Mouse (Mus musculus): ENCODE measurements around the gene Vmn1r232. TPM values are rescaled to one million over a fixed set of nuclear protein-coding genes. Genes with fewer than 3 reads are reported as not detected.

The Vmn1r232 gene
- polyA plus RNA-seq (2012): not detected in 2 replicates

GRCm38 (mm10) chr17:20919614-20920013 is at the start of gene Vmn1r232:
Vmn1r232 (minus strand) TSS chr17:20919714.
- TF ChIP-seq GATA1 (IDR thresholded peaks at IDR 0.05; ENCODE audit: low read length): no peak

DNA sequence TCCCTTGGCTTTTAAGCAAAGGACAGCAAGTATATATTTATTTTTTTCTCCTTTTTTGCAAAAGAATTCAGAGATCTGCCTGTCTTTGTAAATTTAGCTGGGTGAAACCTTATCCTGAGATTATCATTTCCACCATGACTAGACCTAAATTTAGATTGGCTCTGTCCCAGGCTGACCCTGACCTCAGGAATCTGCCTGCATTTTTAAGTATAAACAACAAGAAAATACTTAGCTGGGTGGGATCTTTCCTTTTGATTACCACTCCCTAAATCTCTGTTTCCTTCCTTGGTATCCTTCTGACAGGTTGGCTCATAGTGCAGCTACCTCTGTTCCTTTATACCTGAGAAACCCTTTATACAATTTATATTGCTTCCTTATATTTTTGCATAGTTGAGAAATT is 47.2 kb upstream of the Vmn1r232 start:
- no peak for TF ChIP-seq GATA1 (IDR thresholded peaks at IDR 0.05; ENCODE audit: low read length)

GRCm38 (mm10) chr17:20965421-20965820 is 45.9 kb upstream of the Vmn1r232 start:
- no peak for TF ChIP-seq GATA1 (IDR thresholded peaks at IDR 0.05; ENCODE audit: low read length)

DNA sequence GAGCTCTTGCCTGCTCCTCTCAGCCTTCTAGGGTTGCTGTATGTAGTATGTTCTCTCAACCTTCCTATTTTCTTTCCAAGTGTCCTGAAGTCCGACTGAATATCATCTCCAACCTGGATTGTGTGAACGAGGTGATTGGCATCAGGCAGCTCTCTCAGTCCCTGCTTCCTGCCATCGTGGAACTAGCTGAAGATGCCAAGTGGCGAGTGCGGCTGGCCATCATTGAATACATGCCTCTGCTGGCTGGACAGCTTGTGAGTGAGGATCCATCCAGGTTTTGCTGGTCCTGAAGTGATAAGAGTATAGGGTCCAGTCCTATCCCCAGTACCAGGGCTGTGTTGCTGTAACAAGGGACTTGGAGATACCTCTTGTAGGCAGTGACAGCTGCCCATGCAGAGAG is 40.9 kb upstream of the Vmn1r232 start:
- TF ChIP-seq GATA1 (IDR thresholded peaks at IDR 0.05; ENCODE audit: low read length): no peak

GRCm38 (mm10) chr17:20946636-20947035 is 27.1 kb upstream of the Vmn1r232 start:
- TF ChIP-seq GATA1 (IDR thresholded peaks at IDR 0.05; ENCODE audit: low read length): no peak

DNA sequence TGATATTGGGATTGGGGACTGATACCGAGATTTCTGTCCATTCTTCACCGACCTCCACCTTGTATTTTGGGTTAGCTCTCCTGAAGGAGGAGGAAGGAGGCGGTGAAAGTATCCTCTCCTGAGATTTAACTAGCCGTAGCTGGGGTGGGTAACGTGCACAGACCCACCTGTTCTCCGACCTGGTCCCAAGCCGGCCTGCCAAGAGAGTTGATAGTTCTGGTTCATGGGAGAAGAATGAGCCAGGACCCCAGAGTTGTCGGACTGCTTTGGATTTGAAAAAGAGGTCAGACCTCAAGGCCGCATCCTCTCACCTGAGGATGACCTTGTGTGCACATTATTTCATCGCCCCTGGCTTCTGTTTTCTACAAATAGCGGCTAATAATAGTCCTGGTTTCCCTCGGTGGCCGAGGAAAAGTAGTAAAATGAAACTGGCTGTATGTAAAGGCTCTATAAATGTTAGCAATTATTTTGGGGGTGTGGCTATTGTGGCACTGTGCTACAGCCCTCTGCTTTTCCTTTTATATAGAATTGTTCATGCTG is 26.6 kb upstream of the Vmn1r232 start:
- no peak for TF ChIP-seq GATA1 (IDR thresholded peaks at IDR 0.05; ENCODE audit: low read length)

DNA sequence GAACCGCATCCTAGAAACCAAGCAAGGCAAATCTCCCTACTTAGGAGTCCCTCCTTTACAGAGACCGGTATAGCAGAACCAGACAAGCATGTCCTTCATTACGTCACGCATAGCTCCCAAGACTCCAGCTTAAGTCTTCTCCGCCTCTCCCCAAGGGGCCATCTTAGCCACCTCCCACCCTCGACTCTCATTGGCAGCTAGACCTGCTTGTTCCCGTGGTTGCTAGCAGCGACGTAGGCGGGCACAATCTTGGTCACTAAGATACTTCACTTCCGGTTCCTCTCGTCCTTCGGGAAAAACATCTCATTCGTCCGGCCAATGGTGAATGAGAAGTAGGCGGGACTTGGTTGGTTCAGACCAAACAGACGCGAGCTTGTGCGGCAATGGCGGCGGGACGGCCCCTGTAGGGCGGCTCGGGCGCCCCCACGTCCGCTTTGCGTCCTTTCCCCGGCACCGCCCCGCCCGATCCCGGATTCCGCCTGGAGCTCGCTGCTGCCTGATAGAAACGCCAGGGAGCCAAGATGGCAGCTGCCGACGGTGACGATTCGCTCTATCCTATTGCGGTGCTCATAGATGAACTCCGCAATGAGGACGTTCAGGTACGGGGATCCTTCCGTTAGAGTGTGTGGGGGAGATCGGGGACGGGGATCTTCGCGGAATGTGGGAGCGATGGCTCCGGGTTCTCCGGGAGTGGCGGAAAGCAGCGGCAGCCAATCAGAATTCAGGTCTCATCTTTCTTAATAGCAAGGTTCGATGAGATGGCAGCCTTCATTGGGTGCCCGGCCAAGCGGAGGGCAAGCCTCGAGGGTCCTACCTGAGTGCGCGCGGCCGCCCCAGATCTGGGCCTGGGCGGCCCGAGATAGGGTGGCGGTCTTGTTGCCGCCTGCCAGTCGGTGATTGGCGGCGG is 25.7 kb upstream of the Vmn1r232 start, which contains the start of gene Ppp2r1a:
TSS of gene Ppp2r1a (plus strand) at position 327 of the 907 bp plus-strand sequence.
- no peak for TF ChIP-seq GATA1 (IDR thresholded peaks at IDR 0.05; ENCODE audit: low read length)

- no peak for TF ChIP-seq GATA1 (IDR thresholded peaks at IDR 0.05; ENCODE audit: low read length)
These were observed 24.7 kb upstream of the Vmn1r232 start for GRCm38 (mm10) chr17:20944226-20944625.

GRCm38 (mm10) chr17:20904991-20905390 is 14.5 kb downstream of the Vmn1r232 start, which contains the start of gene Vmn1r231:
Vmn1r231 (minus strand) TSS chr17:20905091.
- TF ChIP-seq GATA1 (IDR thresholded peaks at IDR 0.05; ENCODE audit: low read length): no peak

Other genes starting within 250 kb of the Vmn1r232 start
- not detected in 2 replicates for gene Vmn1r226, start 236.9 kb downstream of the Vmn1r232 start, polyA plus RNA-seq (2012)
- gene Vmn1r227, start 189.9 kb downstream of the Vmn1r232 start, polyA plus RNA-seq (2012): not detected in 2 replicates
- gene Vmn1r228, start 133.6 kb downstream of the Vmn1r232 start, polyA plus RNA-seq (2012): not detected in 2 replicates
- not detected in 2 replicates for gene Vmn1r229, start 108.2 kb downstream of the Vmn1r232 start, polyA plus RNA-seq (2012)
- not detected in 2 replicates for gene Vmn1r230, start 79.3 kb downstream of the Vmn1r232 start, polyA plus RNA-seq (2012)
- gene Vmn1r231, start 14.6 kb downstream of the Vmn1r232 start, polyA plus RNA-seq (2012): not detected in 2 replicates
- gene Ppp2r1a, start 25.6 kb upstream of the Vmn1r232 start, polyA plus RNA-seq (2012): 52.6 and 246 TPM in 2 replicates
- not detected in 2 replicates for gene Vmn1r233, start 76.8 kb upstream of the Vmn1r232 start, polyA plus RNA-seq (2012)
- 0.78 and 0.97 TPM in 2 replicates for gene Zfp160, start 89.2 kb upstream of the Vmn1r232 start, polyA plus RNA-seq (2012)